Mouse (Mus musculus) cortical plate, adult 2 months (tissue): ENCODE results near the gene Bcr.

ENCODE experiments used
- CTCF ChIP-seq: fragments of 200-500 bp; IDR thresholded peaks from 2 replicates; pipeline ENCODE4 v1.5.1; 2011; ENCODE audit warnings: mild to moderate bottlenecking, control low read depth, low read length; ENCODE audit not compliant: insufficient read depth; ENCODE audit errors: extremely low read depth
- POLR2A ChIP-seq: fragments of 200-500 bp; IDR thresholded peaks from 2 replicates; pipeline ENCODE4 v1.6.1; 2011; ENCODE audit warnings: mild to moderate bottlenecking, low read length, control low read depth; ENCODE audit not compliant: insufficient read depth; ENCODE audit errors: extremely low read depth

DNA sequence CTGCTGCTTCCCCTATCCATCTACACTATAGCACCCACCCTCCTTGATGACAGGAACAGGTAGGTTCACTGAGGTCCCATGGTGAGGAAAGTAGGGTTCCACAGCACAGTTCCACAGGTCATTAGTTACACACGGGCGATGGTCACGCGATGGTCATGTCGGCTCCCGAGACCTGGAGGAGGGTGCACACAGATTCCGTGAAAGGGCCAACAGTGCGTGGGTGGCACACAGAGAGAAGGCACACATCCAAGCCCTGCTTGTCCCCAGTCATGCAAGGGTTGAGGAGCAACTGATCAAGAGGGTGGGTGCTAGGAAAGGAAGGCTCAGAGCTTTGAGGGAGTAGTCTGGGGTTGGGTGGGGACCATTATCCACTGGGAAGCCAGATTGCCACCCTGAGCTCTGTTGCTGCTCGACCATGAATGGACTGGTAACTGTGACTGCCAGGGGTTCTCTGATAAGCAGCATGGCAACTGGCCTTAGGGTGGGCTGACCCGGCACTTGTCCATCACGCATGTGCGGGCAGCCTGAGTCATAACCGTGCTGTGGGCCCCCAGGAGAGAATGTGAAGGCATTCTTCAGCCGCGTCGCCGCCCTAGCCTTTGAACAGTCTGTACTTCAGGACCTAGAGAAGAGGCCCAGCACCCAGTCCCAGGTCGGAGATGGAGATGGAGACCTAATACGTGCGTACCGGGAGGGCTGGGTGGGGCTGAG, 8.9 kb upstream of the Bcr start:
- TF ChIP-seq CTCF, result no peak
- no peak for TF ChIP-seq POLR2A
